Mouse (Mus musculus) kidney, postnatal 4 days (tissue): Measurements from ENCODE around the gene Dusp3.
"Not testable (repeated sequence)": the region's sequence is repeated elsewhere in the genome, so short reads cannot be mapped to it uniquely, and the experiment has no call there.

Experiments
- DNase-seq, 2 experiments: peaks; one replicate each; pipeline ENCODE4 v3.0.0; 2021; ENCODE audit warnings: mixed read lengths in 2 of 2

Dusp3 gene

GRCm38 (mm10) chr11:102008954-102009637 lies 22.3 kb upstream of the Dusp3 start:
- DNase-seq: no peak

- no peak for DNase-seq
Observed at GRCm38 (mm10) chr11:102008372-102008771, 21.6 kb upstream of the Dusp3 start.

GRCm38 (mm10) chr11:102006688-102007087 lies 19.9 kb upstream of the Dusp3 start:
- DNase-seq: no peak

- no peak for DNase-seq
Observed at GRCm38 (mm10) chr11:102006271-102006670, 19.5 kb upstream of the Dusp3 start.

GRCm38 (mm10) chr11:102004251-102004650 lies 17.4 kb upstream of the Dusp3 start:
- DNase-seq: no peak

- DNase-seq: no peak
Observed at GRCm38 (mm10) chr11:101999466-101999865, 12.7 kb upstream of the Dusp3 start.

- peak; percentile 27 to 52 for DNase-seq
Observed at GRCm38 (mm10) chr11:101998258-101998657, 11.4 kb upstream of the Dusp3 start.

- no peak for DNase-seq
Observed at GRCm38 (mm10) chr11:101995938-101996337, 9.1 kb upstream of the Dusp3 start.

- no peak for DNase-seq
Observed at GRCm38 (mm10) chr11:101994100-101994499, 7.3 kb upstream of the Dusp3 start.

- no peak for DNase-seq
Observed at GRCm38 (mm10) chr11:101992411-101992810, 5.6 kb upstream of the Dusp3 start.

GRCm38 (mm10) chr11:101991813-101992212 lies 5.0 kb upstream of the Dusp3 start:
- no peak for DNase-seq

- DNase-seq: no peak
Observed at GRCm38 (mm10) chr11:101990244-101990643, 3.4 kb upstream of the Dusp3 start.

GRCm38 (mm10) chr11:101985990-101986389 lies 823 bp downstream of the Dusp3 start:
- DNase-seq: peak; percentile 90 to 92

- not testable (repeated sequence) for DNase-seq
Observed at GRCm38 (mm10) chr11:101985450-101985849, 1.4 kb downstream of the Dusp3 start.

GRCm38 (mm10) chr11:101984054-101985025 lies 2.5 kb downstream of the Dusp3 start, which contains the start of gene Cfap97d1:
Cfap97d1 (plus strand) TSS chr11:101984279.
- peak; percentile 93 to 96 for DNase-seq

GRCm38 (mm10) chr11:101983431-101983921 lies 3.3 kb downstream of the Dusp3 start:
- peak in 1 of 2 experiments; percentile 33 for DNase-seq

GRCm38 (mm10) chr11:101982981-101983411 lies 3.8 kb downstream of the Dusp3 start:
- peak in 1 of 2 experiments; percentile 57 for DNase-seq

- DNase-seq: peak in 1 of 2 experiments; percentile 48
Observed at GRCm38 (mm10) chr11:101981850-101982249, 5.0 kb downstream of the Dusp3 start.

- no peak for DNase-seq
Observed at GRCm38 (mm10) chr11:101980603-101981157, 6.1 kb downstream of the Dusp3 start.

- no peak for DNase-seq
Observed at GRCm38 (mm10) chr11:101979140-101979539, 7.7 kb downstream of the Dusp3 start.

- DNase-seq: no peak
Observed at GRCm38 (mm10) chr11:101976949-101977348, 9.9 kb downstream of the Dusp3 start.

- peak; percentile 56 to 58 for DNase-seq
Observed at GRCm38 (mm10) chr11:101974923-101975322, 11.9 kb downstream of the Dusp3 start.

- peak in 1 of 2 experiments; percentile 11 for DNase-seq
Observed at GRCm38 (mm10) chr11:101974181-101974580, 12.6 kb downstream of the Dusp3 start.
